Mouse (Mus musculus): Measurements from ENCODE around the gene Samd14. TPM values are rescaled to one million over a fixed set of nuclear protein-coding genes. Genes with fewer than 3 reads are reported as not detected.
"Not testable (repeated sequence)": the region's sequence is repeated elsewhere in the genome, so short reads cannot be mapped to it uniquely, and the experiment has no call there.

Samd14 gene
- polyA plus RNA-seq, 1 experiment from 2014 or later = 35.4 TPM

- peaks cover 38% of the 10 kb centered on the region for H3K36me3 ChIP-seq
- DNase-seq (peak; percentile 79), ATAC-seq (ENCODE audit: low read depth) (peak; percentile 50)
- WGBS (ENCODE audit: insufficient replicate concordance) = 2% methylated on average over 27 of the region's 27 CpGs
- peak overlapping the region; percentile 56 for H3K4me3 ChIP-seq (replicated peaks)
- peak overlapping the region; percentile 100 for H3K27ac ChIP-seq
- H3K4me2 ChIP-seq = peak overlapping the region; percentile 75
- peaks cover 83% of the 10 kb centered on the region for H3K4me1 ChIP-seq (replicated peaks)
- peaks cover 3% of the 10 kb centered on the region; the same call in 1 of the 2 replicates for H3K27me3 ChIP-seq
- peak overlapping the region; percentile 70 for H3K9ac ChIP-seq
- no peaks in the 10 kb centered on the region for H3K9me3 ChIP-seq (replicated peaks)
Observed at GRCm38 (mm10) chr11:95006525-95007219, 3.0 kb upstream of the Samd14 start.

- Histone ChIP-seq H3K9ac (peak overlapping the region; percentile 70), H3K4me1 (replicated peaks) (peaks cover 80% of the 10 kb centered on the region), H3K4me2 (peak overlapping the region; percentile 75), H3K4me3 (replicated peaks) (peak overlapping the region; percentile 56), H3K27me3 (peaks cover 3% of the 10 kb centered on the region; the same call in 1 of the 2 replicates), H3K27ac (peak overlapping the region; percentile 100), H3K9me3 (replicated peaks) (no peaks in the 10 kb centered on the region), H3K36me3 (peaks cover 31% of the 10 kb centered on the region)
- ATAC-seq (ENCODE audit: low read depth) = no peak
- no peak for DNase-seq
- WGBS (ENCODE audit: insufficient replicate concordance) = 9% methylated on average over 3 of the region's 3 CpGs
Observed at GRCm38 (mm10) chr11:95007418-95007817, 2.3 kb upstream of the Samd14 start.

- 30% methylated on average over 15 of the region's 15 CpGs for WGBS (ENCODE audit: insufficient replicate concordance)
- H3K36me3 ChIP-seq = peaks cover 30% of the 10 kb centered on the region
- H3K27ac ChIP-seq = peak overlapping the region; percentile 100
- peak overlapping the region; percentile 89 for H3K4me3 ChIP-seq (replicated peaks)
- ATAC-seq (ENCODE audit: low read depth) = no peak
- no peak for DNase-seq
- H3K4me2 ChIP-seq = peak overlapping the region; percentile 83
- peaks cover 3% of the 10 kb centered on the region; the same call in 1 of the 2 replicates for H3K27me3 ChIP-seq
- peaks cover 79% of the 10 kb centered on the region for H3K4me1 ChIP-seq (replicated peaks)
- H3K9me3 ChIP-seq (replicated peaks) = no peaks in the 10 kb centered on the region
- H3K9ac ChIP-seq = peak overlapping the region; percentile 99
Observed at GRCm38 (mm10) chr11:95008661-95009628, 734 bp upstream of the Samd14 start.

GRCm38 (mm10) chr11:95010141-95010739, 561 bp downstream of the Samd14 start:
- Histone ChIP-seq H3K27ac (peak overlapping the region; percentile 100), H3K27me3 (peaks cover 3% of the 10 kb centered on the region; the same call in 1 of the 2 replicates), H3K4me3 (replicated peaks) (peak overlapping the region; percentile 89), H3K9ac (peak overlapping the region; percentile 99), H3K4me1 (replicated peaks) (peaks cover 79% of the 10 kb centered on the region), H3K4me2 (peak overlapping the region; percentile 83), H3K36me3 (peaks cover 34% of the 10 kb centered on the region), H3K9me3 (replicated peaks) (no peaks in the 10 kb centered on the region)
- WGBS (ENCODE audit: insufficient replicate concordance) = 0% methylated on average over 32 of the region's 40 CpGs
- ATAC-seq (ENCODE audit: low read depth) (no peak), DNase-seq (no peak)

GRCm38 (mm10) chr11:95010841-95011403, 1.2 kb downstream of the Samd14 start:
- Histone ChIP-seq H3K9ac (peak overlapping the region; percentile 99), H3K36me3 (peaks cover 34% of the 10 kb centered on the region), H3K4me1 (replicated peaks) (peaks cover 79% of the 10 kb centered on the region), H3K4me3 (replicated peaks) (peak overlapping the region; percentile 89), H3K4me2 (peak overlapping the region; percentile 83), H3K27ac (peak overlapping the region; percentile 100)
- not testable (repeated sequence) for DNase-seq; H3K9me3 ChIP-seq (replicated peaks); H3K27me3 ChIP-seq; ATAC-seq (ENCODE audit: low read depth)
- 1% methylated on average over 4 of the region's 4 CpGs for WGBS (ENCODE audit: insufficient replicate concordance)

GRCm38 (mm10) chr11:95011416-95011815, 1.7 kb downstream of the Samd14 start:
- Histone ChIP-seq H3K27ac (peak overlapping the region; percentile 100), H3K36me3 (peaks cover 37% of the 10 kb centered on the region), H3K4me2 (peak overlapping the region; percentile 83), H3K9ac (peak overlapping the region; percentile 99), H3K4me1 (replicated peaks) (peaks cover 79% of the 10 kb centered on the region), H3K9me3 (replicated peaks) (no peaks in the 10 kb centered on the region), H3K4me3 (replicated peaks) (peak overlapping the region; percentile 89), H3K27me3 (peaks cover 3% of the 10 kb centered on the region; the same call in 1 of the 2 replicates)
- no peak for ATAC-seq (ENCODE audit: low read depth)
- WGBS (ENCODE audit: insufficient replicate concordance) = 0% methylated on average over 1 of the region's 1 CpGs
- DNase-seq = no peak

GRCm38 (mm10) chr11:95012075-95012474, 2.4 kb downstream of the Samd14 start:
- Histone ChIP-seq H3K36me3 (peaks cover 44% of the 10 kb centered on the region), H3K4me2 (peak overlapping the region; percentile 83), H3K27ac (peak overlapping the region; percentile 100), H3K9me3 (replicated peaks) (no peaks in the 10 kb centered on the region), H3K4me3 (replicated peaks) (peak overlapping the region; percentile 89), H3K4me1 (replicated peaks) (peaks cover 78% of the 10 kb centered on the region), H3K27me3 (peaks cover 3% of the 10 kb centered on the region; the same call in 1 of the 2 replicates), H3K9ac (peak overlapping the region; percentile 99)
- 6% methylated on average over 3 of the region's 3 CpGs for WGBS (ENCODE audit: insufficient replicate concordance)
- ATAC-seq (ENCODE audit: low read depth) (peak; percentile 97), DNase-seq (peak; percentile 90)

GRCm38 (mm10) chr11:95012487-95012886, 2.8 kb downstream of the Samd14 start:
- no peak for ATAC-seq (ENCODE audit: low read depth)
- H3K4me1 ChIP-seq (replicated peaks) = peaks cover 78% of the 10 kb centered on the region
- H3K4me2 ChIP-seq = peak overlapping the region; percentile 83

GRCm38 (mm10) chr11:95015484-95015883, 5.8 kb downstream of the Samd14 start:
- peak overlapping the region; percentile 83 for H3K4me2 ChIP-seq
- ATAC-seq (ENCODE audit: low read depth) = no peak
- peaks cover 79% of the 10 kb centered on the region for H3K4me1 ChIP-seq (replicated peaks)
- H3K27me3 ChIP-seq = peaks cover 21% of the 10 kb centered on the region
- peak overlapping the region; percentile 60 for H3K9ac ChIP-seq
- H3K4me3 ChIP-seq (replicated peaks) = 0 out of 2 replicates have a peak overlapping the region, but pooled peaks have one; percentile 13
- peaks cover 77% of the 10 kb centered on the region for H3K36me3 ChIP-seq
- WGBS (ENCODE audit: insufficient replicate concordance) = 79% methylated on average over 3 of the region's 3 CpGs
- H3K9me3 ChIP-seq (replicated peaks) = no peaks in the 10 kb centered on the region
- no peak for DNase-seq
- peak overlapping the region; percentile 77 for H3K27ac ChIP-seq

More at GRCm38 (mm10) chr11:95012487-95012886, 2.8 kb downstream of the Samd14 start:
- peak overlapping the region; percentile 89 for H3K4me3 ChIP-seq (replicated peaks)
- DNase-seq = no peak
- peaks cover 3% of the 10 kb centered on the region; the same call in 1 of the 2 replicates for H3K27me3 ChIP-seq
- H3K9me3 ChIP-seq (replicated peaks) = no peaks in the 10 kb centered on the region
- H3K36me3 ChIP-seq = peaks cover 48% of the 10 kb centered on the region
- WGBS (ENCODE audit: insufficient replicate concordance) = 16% methylated on average over 3 of the region's 3 CpGs
- peak overlapping the region; percentile 78 for H3K9ac ChIP-seq
- peak overlapping the region; percentile 100 for H3K27ac ChIP-seq

GRCm38 (mm10) chr11:95022237-95022992, 12.7 kb downstream of the Samd14 start:
- WGBS (ENCODE audit: insufficient replicate concordance) = 61% methylated on average over 10 of the region's 10 CpGs
- DNase-seq = no peak
- Histone ChIP-seq H3K4me1 (replicated peaks) (peaks cover 60% of the 10 kb centered on the region), H3K36me3 (peaks cover 86% of the 10 kb centered on the region), H3K27ac (peak overlapping the region; percentile 47), H3K9me3 (replicated peaks) (no peaks in the 10 kb centered on the region), H3K4me3 (replicated peaks) (no peak overlapping the region), H3K4me2 (no peak overlapping the region), H3K27me3 (peaks cover 18% of the 10 kb centered on the region; the same call in 1 of the 2 replicates), H3K9ac (no peak overlapping the region)
- ATAC-seq (ENCODE audit: low read depth) = no peak

Data from liver, embryonic 13.5 days (tissue).